Mouse (Mus musculus) cerebellum, postnatal 4 days (tissue): ENCODE results near the gene Adamtsl3.

ENCODE experiments used
- DNase-seq, 2 experiments: peaks; one replicate each; pipeline ENCODE4 v3.0.0; 2022; ENCODE audit warnings: low spot score in 2 of 2, mixed read lengths in 1 of 2

Adamtsl3 gene

DNA sequence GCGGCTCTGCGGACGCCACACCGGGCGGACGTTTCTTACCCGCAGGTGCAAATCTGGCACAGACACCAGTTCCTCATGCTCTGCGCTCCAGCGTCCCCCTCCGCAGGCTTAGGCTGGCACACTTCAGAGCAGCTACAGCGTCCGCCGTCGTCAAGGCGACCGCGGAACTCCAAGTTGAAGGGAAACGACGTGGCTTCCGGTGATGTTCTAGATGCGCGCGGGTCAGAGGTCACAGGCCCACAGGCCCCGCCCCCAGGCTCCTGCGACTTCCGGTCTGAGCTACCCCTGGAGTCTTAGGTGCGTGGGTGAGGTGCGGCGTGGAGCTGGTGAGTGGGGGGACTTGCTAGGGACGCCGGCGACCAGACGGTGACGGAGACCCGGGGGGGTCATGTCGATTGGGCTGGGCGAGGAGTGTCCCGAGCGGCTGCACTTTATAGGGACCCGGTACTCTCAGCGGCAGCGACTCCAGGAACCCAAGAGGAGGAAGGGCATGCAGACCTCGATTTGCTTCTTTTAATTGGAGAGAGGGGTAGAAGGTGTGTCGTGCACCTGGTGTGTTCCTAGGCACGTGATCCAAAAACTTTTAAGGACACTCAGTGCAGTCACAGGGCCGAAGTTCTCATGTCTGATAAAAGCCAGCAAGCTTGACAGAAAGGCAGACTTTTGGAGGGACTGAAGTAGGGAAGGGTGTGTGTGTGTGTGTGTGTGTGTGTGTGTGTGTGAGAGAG lies 313.0 kb downstream of the Adamtsl3 start, which contains the start of the genes Saxo2 and Efl1:
Saxo2 (minus strand) TSS at position 176 of the 728 bp plus-strand sequence.
Efl1 (plus strand) TSS at position 262 of the 728 bp plus-strand sequence.
- DNase-seq = peak; percentile 93 to 96

DNA sequence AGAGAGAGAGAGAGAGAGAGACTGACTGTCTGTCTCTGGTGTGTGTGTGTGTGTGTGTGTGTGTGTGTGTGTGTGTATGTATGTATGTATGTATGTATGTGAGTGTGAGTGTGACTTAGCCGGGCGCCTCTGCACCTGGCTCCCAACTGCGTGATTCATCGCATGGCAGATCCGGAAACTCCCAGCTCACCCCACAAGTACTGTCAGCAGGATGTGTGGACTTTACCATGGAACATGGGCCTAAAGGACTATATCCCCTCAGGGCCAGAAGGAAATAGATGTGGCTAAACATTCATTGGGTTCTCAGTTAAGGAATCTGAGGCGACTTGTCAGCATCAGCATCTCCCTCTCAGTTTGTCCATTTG lies 313.6 kb downstream of the Adamtsl3 start:
- DNase-seq = no peak
